Mouse (Mus musculus) cerebellum, adult 2 months (tissue): ENCODE data around the gene Gabarapl2.

Experiments
- CTCF ChIP-seq: fragments of 200-500 bp; IDR thresholded peaks from 2 replicates; pipeline ENCODE4 v1.5.1; 2011; ENCODE audit warnings: low read depth, mild to moderate bottlenecking, control low read depth, low read length, moderate library complexity, borderline replicate concordance; ENCODE audit not compliant: insufficient read depth
- POLR2A ChIP-seq: fragments of 200-500 bp; IDR thresholded peaks from 2 replicates; pipeline ENCODE4 v1.6.1; 2011; ENCODE audit warnings: low read length, control low read depth, borderline replicate concordance; ENCODE audit not compliant: insufficient read depth

- no peak for TF ChIP-seq CTCF
- no peak for TF ChIP-seq POLR2A
Measured at GRCm38 (mm10) chr8:111967246-111967870, 26.9 kb downstream of the Gabarapl2 start.
